Mouse (Mus musculus): ENCODE measurements at regions not wholly inside any gene's neighbourhood (a gene's known extent, or its start where the extent isn't known, plus 50 kb on each side); places are given as distances from the start of the nearest gene placed in this dataset.

- TF ChIP-seq POLR2A (IDR thresholded peaks at IDR 0.05; ENCODE audit: borderline replicate concordance, insufficient read depth, low read length) (no peak), CTCF (IDR thresholded peaks at IDR 0.05; ENCODE audit: borderline replicate concordance, insufficient read depth, low read depth, low read length) (no peak)
These were observed 177.7 kb upstream of the Id4 start for GRCm38 (mm10) chr13:48083294-48083693.
